Mouse (Mus musculus): ENCODE results near the gene Gadl1. TPM values are rescaled to one million over a fixed set of nuclear protein-coding genes. Genes with fewer than 3 reads are reported as not detected.
A peak's percentile ranks its signal among the peaks of the same experiment; 100 is the strongest.

The Gadl1 gene
- total and polyA plus RNA-seq, 2 experiments from 2014 or later: 0.19 to 0.50 TPM

DNA sequence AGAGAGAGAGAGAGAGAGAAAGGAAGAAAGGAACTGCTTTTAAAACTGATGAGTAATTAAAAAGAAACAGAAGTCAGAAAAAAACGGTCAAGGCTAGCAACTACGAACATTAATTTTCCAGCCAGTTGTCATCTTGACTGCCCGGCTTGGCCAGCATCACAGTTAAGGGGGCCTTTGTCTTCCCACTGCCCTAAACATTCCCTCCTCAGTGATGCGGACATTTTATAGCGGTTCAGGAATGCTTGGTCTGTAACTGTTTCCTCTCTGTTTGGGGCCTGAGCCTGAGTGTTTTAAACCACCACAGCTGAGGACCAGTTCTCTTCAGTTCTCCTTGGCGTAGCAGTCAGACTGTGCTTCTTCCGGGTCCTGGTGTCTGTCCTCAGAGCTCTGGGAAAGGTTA is 4.8 kb downstream of the Gadl1 start:
- no peak overlapping the region for H3K4me3 ChIP-seq (ENCODE audit: low read depth, low read length)
- H3K9ac ChIP-seq: no peak overlapping the region
- no peak for TF ChIP-seq CTCF (IDR thresholded peaks at IDR 0.05; ENCODE audit: low read depth)
- DNase-seq: no peak
- 0 out of 2 replicates have a peak, but pooled peaks cover 3% of the 10 kb centered on the region for H3K4me1 ChIP-seq (ENCODE audit: insufficient read depth)
- H3K27ac ChIP-seq (ENCODE audit: low read depth, low read length): no peak overlapping the region
- WGBS: 68% methylated on average over 7 of the region's 7 CpGs
- no peaks in the 10 kb centered on the region for H3K9me3 ChIP-seq (ENCODE audit: low read length)
- H3K4me2 ChIP-seq (ENCODE audit: low read depth): no peak overlapping the region
- no peak for ATAC-seq
- no peaks in the 10 kb centered on the region for H3K27me3 ChIP-seq (ENCODE audit: insufficient read depth, low read length)
- H3K36me3 ChIP-seq (ENCODE audit: insufficient read depth): no peaks in the 10 kb centered on the region

DNA sequence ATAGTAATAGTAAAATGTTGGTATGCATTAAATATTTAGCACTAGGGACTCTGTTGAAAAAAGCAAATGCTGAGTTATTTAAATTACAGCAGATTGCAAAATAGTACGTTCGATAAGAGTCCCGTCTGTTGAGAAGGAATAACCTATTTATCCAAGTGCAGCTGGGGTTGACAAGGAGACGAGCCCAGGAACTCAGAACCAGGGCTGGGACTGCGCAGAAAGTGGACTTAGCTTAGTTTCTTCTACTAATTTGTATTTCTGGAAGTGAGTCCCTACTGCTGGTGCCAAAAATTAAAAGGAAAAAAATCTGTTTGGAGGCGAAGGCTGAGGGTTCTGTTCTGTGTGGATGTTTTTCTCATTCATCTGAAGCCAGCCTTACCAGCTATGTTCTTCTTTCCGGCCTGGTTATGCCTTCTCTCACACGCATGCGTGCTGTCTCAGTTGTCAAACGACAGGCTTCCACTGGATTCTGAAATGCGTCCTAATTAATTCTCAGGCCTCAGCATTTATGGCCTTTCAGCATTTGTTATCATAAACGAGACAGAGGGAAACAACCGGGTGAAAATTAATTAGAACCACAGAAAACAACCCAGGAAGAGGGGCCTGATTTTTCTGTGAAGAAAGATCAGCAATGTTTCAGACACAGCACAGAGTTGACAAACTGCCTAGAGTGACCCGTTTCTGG is 6.5 kb downstream of the Gadl1 start:
- no peaks in the 10 kb centered on the region for H3K27me3 ChIP-seq (ENCODE audit: insufficient read depth, low read length)
- WGBS: 29% methylated on average over 14 of the region's 14 CpGs
- H3K4me1 ChIP-seq (ENCODE audit: insufficient read depth): 0 out of 2 replicates have a peak, but pooled peaks cover 3% of the 10 kb centered on the region
- no peak overlapping the region for H3K4me2 ChIP-seq (ENCODE audit: low read depth)
- no peaks in the 10 kb centered on the region for H3K36me3 ChIP-seq (ENCODE audit: insufficient read depth)
- TF ChIP-seq CTCF (IDR thresholded peaks at IDR 0.05; ENCODE audit: low read depth): no peak
- no peak overlapping the region for H3K9ac ChIP-seq
- H3K4me3 ChIP-seq (ENCODE audit: low read depth, low read length): no peak overlapping the region
- DNase-seq (peak; percentile 56), ATAC-seq (peak; percentile 45; the same call in 1 of the 2 replicates)
- H3K27ac ChIP-seq (ENCODE audit: low read depth, low read length): no peak overlapping the region
- H3K9me3 ChIP-seq (ENCODE audit: low read length): no peaks in the 10 kb centered on the region

DNA sequence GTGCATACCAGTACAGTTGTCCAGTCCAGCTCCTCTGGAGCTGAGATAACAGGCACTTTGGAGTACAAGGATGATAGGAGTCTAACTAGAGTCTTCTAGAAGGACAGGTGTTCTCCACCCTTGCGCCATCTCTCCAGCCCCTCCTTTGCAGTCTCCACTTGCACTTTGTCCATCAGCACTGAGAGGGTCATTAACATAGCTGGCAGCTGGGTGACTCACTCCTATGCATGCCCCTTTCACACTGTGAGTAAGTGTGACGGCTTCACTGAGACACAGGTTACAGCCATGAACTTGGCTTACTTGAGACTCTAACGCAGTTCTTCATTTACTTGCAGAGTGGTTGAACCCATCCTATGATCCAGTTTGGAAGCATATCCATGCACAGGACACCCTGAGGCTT is 10.5 kb downstream of the Gadl1 start:
- no peaks in the 10 kb centered on the region for H3K27me3 ChIP-seq (ENCODE audit: insufficient read depth, low read length)
- H3K9ac ChIP-seq: no peak overlapping the region
- TF ChIP-seq CTCF (IDR thresholded peaks at IDR 0.05; ENCODE audit: low read depth): no peak
- H3K9me3 ChIP-seq (ENCODE audit: low read length): no peaks in the 10 kb centered on the region
- H3K4me3 ChIP-seq (ENCODE audit: low read depth, low read length): no peak overlapping the region
- no peak for DNase-seq
- no peak for ATAC-seq
- 0 out of 2 replicates have a peak, but pooled peaks cover 3% of the 10 kb centered on the region for H3K4me1 ChIP-seq (ENCODE audit: insufficient read depth)
- no peaks in the 10 kb centered on the region for H3K36me3 ChIP-seq (ENCODE audit: insufficient read depth)
- H3K4me2 ChIP-seq (ENCODE audit: low read depth): no peak overlapping the region
- no peak overlapping the region for H3K27ac ChIP-seq (ENCODE audit: low read depth, low read length)
- 88% methylated on average over 3 of the region's 3 CpGs for WGBS

DNA sequence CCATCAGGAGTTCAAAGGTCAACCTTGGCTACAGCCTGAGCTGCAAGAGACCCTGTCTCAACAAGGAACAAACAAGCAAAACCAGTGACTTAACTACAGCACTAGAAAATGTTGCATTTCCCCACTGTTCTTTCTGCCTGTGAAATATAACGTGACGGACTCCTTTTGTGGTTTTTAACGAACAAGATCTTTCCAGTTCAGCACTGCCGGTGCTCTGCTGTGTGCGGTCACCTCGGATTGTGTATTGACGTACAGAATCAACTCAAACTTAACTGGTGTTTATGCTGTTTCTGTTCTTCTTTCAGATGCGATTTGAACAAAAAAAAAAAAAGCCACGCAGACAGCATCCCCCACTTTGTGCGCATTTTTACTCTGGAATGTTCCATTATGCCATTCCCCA is 13.4 kb downstream of the Gadl1 start:
- ATAC-seq (no peak), DNase-seq (no peak)
- Histone ChIP-seq H3K9me3 (ENCODE audit: low read length) (no peaks in the 10 kb centered on the region), H3K9ac (no peak overlapping the region), H3K27ac (ENCODE audit: low read depth, low read length) (no peak overlapping the region), H3K27me3 (ENCODE audit: insufficient read depth, low read length) (no peaks in the 10 kb centered on the region), H3K4me1 (ENCODE audit: insufficient read depth) (no peaks in the 10 kb centered on the region), H3K36me3 (ENCODE audit: insufficient read depth) (no peaks in the 10 kb centered on the region), H3K4me2 (ENCODE audit: low read depth) (no peak overlapping the region), H3K4me3 (ENCODE audit: low read depth, low read length) (no peak overlapping the region)
- no peak for TF ChIP-seq CTCF (IDR thresholded peaks at IDR 0.05; ENCODE audit: low read depth)
- WGBS: 71% methylated on average over 10 of the region's 10 CpGs

DNA sequence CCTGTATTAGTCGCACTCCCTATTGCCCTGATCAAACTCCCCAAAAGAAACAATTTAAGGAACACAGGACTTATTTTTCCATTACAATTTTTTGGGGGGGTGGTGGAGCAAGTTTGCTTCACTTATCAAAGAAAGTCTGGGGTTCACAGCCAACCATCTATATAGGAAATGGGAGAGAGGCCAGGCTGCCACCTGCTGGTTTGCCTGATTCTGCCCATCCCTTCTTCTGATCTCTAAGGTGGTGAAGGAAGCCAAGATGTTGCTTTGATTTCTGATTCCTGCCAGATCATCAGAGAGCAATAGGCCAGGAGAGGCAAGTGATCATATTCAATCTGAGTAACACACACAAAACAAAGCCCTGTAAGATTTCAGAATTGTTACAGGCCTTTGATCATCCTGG is 14.8 kb downstream of the Gadl1 start:
- Histone ChIP-seq H3K36me3 (ENCODE audit: insufficient read depth) (no peaks in the 10 kb centered on the region), H3K4me2 (ENCODE audit: low read depth) (no peak overlapping the region), H3K27me3 (ENCODE audit: insufficient read depth, low read length) (no peaks in the 10 kb centered on the region), H3K9ac (no peak overlapping the region), H3K4me1 (ENCODE audit: insufficient read depth) (no peaks in the 10 kb centered on the region), H3K9me3 (ENCODE audit: low read length) (no peaks in the 10 kb centered on the region), H3K27ac (ENCODE audit: low read depth, low read length) (no peak overlapping the region), H3K4me3 (ENCODE audit: low read depth, low read length) (no peak overlapping the region)
- ATAC-seq (no peak), DNase-seq (no peak)
- WGBS: 97% methylated on average over 1 of the region's 1 CpGs
- TF ChIP-seq CTCF (IDR thresholded peaks at IDR 0.05; ENCODE audit: low read depth): 0 out of 2 replicates have a peak, but pooled peaks have one; percentile 19

DNA sequence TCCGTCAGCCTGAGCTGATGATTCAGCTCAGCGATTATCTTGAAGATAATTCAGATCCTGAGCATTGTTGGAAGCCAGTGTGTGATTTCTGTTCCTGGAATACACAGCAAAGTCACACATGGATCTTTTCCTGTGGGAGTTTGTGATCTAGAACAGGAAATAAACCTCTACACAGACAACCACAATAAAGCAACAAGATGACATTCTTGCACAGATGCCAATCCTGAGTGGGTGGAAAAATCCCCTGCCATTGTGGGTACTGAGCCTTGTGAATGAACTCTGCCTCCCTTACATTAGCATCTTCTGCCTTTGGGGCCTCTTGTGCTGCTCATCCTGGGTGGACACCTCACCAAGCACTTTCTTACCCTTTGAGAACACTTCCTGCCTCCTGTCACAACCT is 22.5 kb downstream of the Gadl1 start:
- 88% methylated on average over 2 of the region's 2 CpGs for WGBS
- Histone ChIP-seq H3K4me2 (ENCODE audit: low read depth) (no peak overlapping the region), H3K4me3 (ENCODE audit: low read depth, low read length) (no peak overlapping the region), H3K9me3 (ENCODE audit: low read length) (no peaks in the 10 kb centered on the region), H3K27ac (ENCODE audit: low read depth, low read length) (no peak overlapping the region), H3K27me3 (ENCODE audit: insufficient read depth, low read length) (no peaks in the 10 kb centered on the region), H3K9ac (no peak overlapping the region), H3K36me3 (ENCODE audit: insufficient read depth) (no peaks in the 10 kb centered on the region), H3K4me1 (ENCODE audit: insufficient read depth) (0 out of 2 replicates have a peak, but pooled peaks cover 3% of the 10 kb centered on the region)
- DNase-seq (no peak), ATAC-seq (no peak)
- no peak for TF ChIP-seq CTCF (IDR thresholded peaks at IDR 0.05; ENCODE audit: low read depth)

DNA sequence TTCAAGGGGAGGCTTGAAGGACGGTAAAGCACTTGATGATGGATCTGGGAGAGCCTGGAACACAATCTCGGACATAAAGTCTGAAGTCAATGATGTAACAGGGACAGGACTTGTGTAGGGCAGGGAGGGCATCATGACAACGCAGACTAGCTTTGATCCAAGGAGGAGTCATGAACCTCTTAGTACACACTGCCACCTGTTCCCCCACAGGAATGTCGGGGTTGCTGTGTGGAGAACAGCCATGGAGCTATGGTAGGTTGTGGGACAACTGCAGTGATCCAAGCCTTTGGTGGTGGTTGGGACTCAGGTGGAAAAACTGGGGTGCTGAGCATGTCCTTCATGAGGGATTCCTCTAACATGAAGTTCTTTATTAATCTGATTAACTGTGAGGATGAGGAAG is 23.5 kb downstream of the Gadl1 start:
- WGBS: 95% methylated on average over 4 of the region's 4 CpGs
- no peak overlapping the region for H3K9ac ChIP-seq
- 0 out of 2 replicates have a peak, but pooled peaks cover 3% of the 10 kb centered on the region for H3K4me1 ChIP-seq (ENCODE audit: insufficient read depth)
- no peak overlapping the region for H3K27ac ChIP-seq (ENCODE audit: low read depth, low read length)
- no peaks in the 10 kb centered on the region for H3K9me3 ChIP-seq (ENCODE audit: low read length)
- no peak overlapping the region for H3K4me2 ChIP-seq (ENCODE audit: low read depth)
- H3K36me3 ChIP-seq (ENCODE audit: insufficient read depth): no peaks in the 10 kb centered on the region
- DNase-seq: no peak
- TF ChIP-seq CTCF (IDR thresholded peaks at IDR 0.05; ENCODE audit: low read depth): no peak
- ATAC-seq: no peak
- H3K27me3 ChIP-seq (ENCODE audit: insufficient read depth, low read length): no peaks in the 10 kb centered on the region
- H3K4me3 ChIP-seq (ENCODE audit: low read depth, low read length): no peak overlapping the region

Measured in forebrain, postnatal 0 days (tissue).